Mouse (Mus musculus) spleen, adult 18-20 months (tissue): ENCODE data around the gene Dbf4.

Experiments
- DNase-seq, 2 experiments: peaks; one replicate each; pipeline ENCODE4 v3.0.0; 2022; ENCODE audit warnings: mixed read lengths in 2 of 2

Dbf4 gene

GRCm38 (mm10) chr5:8422157-8422931 is at the start of gene Dbf4, which contains the start of gene Slc25a40:
Gene Dbf4, minus strand, starts transcription at chr5:8422716.
Gene Slc25a40, plus strand, starts transcription at chr5:8422850.
- peak; percentile 90 to 95 for DNase-seq

DNA sequence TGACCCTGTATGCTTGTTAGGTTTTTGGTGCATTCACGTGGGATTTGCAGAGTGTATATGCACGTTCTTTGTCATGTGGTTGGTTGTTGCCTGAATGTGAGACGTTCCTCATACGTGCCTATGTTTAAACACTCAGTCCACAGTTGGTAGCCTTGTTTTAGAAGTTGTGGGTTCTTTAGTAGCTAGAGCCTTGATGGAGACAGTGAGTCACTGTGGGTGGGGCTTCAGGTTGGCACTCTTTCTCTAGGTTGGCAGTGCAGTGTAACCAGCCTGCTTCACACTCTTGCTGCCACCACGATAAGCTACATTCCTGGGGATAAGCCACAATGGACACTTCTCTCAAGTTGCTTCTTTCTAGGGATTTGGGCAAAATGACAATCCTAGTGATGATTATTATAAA is 34.0 kb upstream of the Dbf4 start:
- no peak for DNase-seq

DNA sequence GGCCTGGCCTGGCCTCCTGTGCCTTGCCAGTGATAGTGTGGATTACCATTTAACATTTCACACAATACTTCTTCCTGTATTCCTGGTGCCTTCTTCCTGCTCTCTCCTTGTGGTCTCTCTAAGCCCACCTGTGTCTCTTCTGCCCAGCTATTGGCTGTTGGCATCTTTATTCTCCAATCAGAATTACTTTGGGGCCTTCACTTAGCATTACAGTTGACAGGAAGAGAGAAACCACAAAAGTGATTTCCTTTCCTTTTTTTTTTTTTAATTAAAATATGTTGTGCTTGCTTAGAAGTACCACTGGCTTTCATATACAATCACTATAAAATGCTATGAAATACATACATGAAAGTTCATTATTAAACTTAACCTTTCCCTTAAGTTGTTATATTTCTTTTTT is 33.0 kb upstream of the Dbf4 start:
- no peak for DNase-seq

DNA sequence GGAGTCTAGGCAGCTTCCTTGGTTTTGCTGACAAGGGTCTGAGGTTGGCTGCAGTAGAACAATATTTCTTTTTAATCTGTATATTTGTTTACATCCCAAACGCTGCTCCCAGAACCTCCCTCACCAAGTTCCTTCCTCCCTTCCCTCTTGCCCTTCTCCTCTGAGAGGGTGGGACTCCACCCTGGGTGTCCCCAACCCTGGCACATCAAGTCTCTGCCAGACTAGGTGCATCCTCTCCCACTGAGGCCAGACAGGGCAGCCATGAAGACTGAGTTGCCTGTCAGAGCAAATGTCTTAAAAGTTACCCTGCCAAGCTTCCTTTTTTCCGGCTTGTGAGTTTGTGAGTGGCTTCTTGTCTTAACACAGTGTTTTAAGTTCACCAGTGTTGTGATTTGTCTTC is 16.6 kb upstream of the Dbf4 start:
- no peak for DNase-seq

DNA sequence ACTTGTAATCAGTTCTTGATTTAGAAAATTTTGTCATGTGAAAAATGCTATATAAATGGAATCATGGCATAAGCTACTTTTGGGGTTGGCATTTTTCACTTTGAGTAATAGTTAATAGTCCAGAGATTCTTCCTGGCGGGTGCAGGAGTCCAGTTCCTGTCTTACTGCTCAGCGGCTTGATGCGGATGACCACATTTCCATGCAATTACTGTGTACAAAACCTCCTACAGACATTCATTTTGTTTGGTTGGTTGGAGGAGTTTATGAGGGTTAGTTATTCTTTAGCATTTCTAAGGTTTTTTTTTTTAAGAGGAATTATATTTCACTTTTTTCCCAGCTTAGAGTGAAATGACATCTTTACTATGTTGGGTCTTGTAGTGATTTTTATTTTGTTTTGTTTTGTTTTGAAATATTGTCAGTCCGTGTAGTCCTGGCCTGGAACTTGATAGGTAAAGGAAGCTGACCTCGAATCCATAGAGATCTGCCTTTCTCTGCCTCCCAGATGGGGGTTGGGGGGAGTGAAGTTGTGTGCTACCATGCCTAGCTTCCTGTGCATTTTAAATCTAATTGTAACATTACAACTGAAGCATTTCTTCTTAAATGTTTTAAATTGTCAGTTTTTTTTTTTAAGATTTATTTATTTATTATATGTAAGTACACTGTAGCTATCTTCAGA is 15.1 kb upstream of the Dbf4 start:
- no peak for DNase-seq

DNA sequence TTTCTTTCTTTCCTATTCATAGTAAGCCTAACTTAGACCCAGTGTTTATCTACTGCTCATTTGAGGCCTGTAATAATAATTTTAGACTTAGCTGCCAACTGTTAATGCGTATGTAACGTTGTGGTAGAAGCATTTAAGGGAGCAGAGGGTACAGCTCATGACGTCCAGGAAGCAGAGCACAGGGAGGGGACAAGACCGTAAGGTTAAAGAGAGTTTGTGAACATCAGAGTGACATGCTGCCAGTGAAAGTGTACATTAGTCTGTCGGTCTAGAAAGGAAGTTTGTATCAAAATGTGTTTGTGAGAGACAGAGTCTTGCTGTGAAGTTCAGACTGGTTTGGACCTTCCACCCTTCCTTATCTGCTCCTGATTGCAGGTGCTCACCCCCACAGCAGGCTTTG is 3.4 kb upstream of the Dbf4 start:
- DNase-seq: no peak

DNA sequence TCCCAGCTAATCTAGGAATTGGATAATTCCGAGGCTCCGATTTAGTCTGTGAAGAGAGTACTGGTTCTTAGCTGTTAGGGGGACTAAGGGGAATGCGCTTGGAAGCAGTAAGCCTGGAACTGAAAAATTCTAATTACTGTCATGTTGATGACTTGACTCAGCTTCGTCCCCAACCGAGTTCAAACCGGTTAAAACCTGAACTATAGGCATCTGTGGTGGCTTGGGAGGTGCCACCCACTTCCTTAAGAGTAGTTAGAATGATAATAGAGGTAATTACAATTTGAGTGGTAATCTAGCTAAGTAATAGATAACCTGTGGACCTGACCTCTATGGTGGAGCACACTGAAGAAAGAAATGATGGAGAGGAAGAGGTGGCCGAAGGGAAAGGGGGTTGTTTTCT is 1.6 kb upstream of the Dbf4 start:
- DNase-seq: no peak

DNA sequence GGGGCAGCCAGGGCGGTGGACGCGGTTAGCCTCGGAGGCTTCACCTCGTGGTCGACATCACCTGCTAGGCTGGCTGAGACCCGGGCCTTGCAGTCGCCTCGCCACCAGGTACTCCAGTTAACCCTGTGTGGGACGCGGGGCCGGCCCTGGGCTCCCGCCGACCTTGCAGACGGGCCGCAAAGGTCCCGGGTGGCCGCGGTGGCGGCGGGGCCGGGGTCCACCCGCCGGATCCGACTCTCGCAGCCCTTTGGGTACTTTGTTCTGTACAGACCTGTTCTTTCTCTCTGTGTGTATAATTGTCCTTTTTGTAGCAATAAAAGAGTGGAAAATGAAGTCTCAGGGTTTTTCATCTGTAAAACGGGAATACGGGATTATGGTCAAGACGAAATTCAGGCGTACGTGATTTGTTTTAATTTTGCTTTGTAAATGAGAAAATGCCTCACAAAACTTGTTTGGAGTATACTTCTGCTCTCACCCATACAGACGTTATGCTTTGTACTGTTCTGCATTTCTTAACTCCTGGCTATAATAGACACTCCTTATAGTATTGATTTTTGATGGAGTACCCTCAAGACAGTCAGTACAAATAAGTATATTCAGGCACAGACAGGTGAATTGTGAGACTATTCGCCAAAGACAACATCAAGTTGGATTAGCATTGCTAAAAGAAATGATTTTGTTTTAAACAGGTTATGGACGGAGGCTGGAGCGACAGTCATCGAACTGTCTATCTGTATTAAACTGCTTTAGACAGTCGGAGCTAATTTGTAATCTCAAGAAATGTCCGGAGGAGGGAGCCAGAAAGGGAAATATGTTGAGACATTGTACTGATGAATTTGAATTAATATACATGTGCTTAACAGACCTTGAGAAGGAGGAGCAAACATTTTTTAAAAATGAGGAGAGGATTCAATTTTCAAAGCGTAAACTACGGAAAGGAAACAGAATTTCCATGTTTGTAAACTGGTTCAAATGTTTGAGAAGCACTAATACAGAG is 714 bp upstream of the Dbf4 start:
- DNase-seq: no peak

DNA sequence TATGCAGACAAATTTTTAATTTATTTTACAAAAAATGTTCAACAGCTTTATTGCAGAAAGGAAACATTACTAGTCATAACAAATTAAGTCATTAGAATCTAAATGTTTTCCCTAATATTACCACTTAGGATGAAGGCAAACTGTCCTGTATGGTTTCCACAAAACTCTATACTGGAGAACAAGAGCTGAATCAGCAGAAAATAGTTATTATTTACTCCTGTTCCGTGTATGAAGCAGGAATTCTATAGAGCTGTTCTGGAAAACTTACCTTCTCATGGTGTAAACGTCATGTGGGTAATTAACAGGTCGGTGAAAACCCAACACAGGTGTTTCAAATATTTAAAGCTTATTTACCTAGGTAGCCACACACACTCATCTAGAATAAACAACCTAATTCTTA is 1.1 kb downstream of the Dbf4 start:
- DNase-seq: no peak

DNA sequence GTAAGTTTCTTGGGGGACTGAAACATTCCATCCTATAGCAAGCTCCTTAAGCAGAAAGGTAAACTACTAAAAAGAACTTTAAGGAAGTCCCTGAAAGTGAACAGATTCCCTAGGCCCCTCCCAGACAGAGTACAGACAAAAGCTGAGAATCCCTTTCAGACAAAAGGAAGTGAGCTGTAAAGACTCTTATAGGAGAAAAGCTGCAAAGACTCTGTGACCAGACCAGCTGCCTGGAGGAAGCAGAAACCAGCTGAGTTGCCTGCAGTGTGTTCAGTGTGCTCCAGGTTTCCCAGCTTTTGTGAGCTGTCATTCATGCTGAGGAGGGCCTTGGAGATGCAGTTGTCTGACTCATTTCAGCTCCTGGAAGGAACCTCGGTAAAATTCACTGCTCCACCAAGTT is 5.1 kb downstream of the Dbf4 start:
- DNase-seq: no peak

DNA sequence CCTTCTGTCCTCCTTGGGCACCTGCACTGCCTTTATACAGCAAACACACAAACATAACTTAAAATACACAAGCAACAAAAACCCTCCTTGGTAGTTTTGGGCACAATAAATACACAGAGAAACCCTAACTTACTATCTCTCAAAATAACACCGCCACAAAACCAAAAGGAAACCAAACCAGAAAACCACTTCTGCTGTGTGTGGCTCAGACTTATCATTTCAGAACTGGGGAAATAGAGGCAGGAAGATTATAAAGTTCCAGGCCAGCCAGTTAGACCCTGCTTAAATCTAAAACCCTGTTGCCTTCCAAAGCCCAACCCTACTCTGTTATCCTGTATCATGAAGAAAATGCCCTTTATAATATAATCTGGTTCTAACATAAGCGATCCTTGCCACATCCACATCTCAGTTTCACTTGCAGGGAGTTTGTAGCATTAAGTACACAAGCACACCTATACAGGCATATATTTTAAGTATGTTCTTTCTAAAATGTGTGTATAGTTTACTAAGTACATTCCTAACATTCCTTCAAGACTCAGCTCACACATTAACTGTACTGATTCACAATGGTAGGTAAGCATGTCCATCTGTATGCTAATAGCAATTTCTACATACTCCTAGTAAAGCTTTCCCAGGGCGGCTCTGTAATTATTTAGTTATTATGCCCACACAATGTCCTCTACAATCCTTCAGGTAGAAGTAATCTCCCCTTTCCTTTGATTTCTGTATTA is 5.7 kb downstream of the Dbf4 start:
- DNase-seq: no peak

GRCm38 (mm10) chr5:8408746-8409145 is 13.8 kb downstream of the Dbf4 start:
- no peak for DNase-seq

DNA sequence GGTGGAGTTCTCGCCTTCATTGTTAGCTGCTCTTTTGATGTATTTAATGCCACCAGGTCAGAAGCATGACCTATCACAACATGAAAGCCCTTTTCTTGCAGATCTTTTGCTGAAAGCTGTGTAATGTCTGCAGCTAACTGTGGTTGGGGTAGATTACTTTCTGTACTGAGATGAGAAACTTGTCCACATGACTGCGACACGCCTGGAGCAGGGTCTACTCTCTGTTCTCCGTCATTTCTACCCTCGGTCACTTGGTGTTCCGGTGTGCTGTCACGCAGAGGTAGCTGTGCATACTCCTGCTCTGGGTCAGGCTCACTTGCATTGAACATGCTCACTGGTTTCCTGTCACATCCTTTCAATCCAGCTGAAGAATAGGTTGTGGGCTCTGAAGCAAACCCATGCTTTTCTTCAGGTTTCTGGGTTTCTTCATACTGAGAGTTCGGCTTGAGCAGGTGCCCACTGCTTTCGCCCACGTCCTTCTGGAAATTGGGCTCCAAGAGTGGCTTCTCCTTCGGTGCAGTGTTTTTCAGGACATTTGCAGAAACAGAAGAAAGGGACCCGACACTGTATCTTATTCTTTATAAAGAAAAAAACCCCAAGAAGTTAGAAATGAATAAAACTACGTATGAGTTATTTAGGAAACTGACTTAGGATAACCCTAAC is 24.8 kb downstream of the Dbf4 start:
- no peak for DNase-seq

DNA sequence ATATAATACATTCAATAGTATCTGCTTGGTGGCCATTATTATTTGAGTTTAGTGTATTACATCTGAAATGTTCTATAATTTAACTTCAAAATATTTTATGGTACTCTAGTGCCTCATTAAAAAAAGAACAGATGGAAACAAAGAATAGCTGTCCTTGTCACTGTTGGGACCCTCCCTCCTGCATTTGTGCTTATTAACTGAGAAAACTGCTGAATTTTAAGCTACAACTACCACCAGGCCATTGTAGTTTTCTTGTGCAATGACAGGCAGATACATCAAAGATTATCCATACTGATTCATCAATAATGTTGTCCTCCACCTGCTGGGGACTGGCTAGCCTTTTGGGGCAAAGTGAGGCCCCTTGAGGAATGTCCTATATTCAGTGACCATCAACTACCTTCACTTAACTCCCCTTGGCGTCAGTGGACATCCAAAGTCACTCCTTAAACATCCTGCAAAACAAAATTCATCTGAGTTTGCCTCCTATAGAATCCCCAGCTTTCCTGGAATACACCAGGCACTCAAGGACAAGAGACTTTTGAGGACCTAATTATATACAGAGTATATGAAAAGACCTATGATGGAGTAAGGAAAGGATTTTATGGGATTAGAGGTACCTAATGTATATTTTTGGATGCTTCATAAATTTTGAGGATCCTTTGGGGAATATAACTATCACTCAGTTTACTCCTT is 28.5 kb downstream of the Dbf4 start:
- no peak for DNase-seq

DNA sequence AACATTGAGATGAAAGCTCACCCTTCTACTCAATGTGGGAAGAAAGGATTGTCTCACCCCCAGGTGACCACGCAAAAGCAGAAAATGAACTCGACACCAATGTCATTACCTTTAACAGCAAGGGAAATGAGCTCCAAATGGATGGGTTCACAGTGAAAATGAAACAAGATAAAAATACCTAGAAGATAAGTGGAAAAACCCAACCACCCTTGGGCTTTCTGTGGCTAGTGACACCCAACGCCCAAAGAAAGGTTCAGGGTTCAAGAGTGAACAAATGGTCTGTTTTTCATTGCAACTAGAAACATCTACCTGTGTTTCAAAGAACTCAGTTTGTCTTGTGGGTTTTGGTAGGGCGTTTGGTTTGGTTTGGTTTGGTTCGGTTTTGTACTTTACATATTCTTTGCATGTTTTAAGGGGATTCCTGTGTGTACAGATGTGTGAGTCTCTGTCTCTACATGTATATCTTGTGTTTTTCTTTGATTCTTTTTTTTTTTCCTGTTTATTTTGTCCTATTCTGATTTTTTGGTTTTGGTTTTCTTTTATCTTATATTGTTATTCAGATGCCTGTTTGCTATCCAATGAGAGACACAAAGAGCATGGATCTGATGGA is 48.1 kb downstream of the Dbf4 start:
- DNase-seq: no peak

DNA sequence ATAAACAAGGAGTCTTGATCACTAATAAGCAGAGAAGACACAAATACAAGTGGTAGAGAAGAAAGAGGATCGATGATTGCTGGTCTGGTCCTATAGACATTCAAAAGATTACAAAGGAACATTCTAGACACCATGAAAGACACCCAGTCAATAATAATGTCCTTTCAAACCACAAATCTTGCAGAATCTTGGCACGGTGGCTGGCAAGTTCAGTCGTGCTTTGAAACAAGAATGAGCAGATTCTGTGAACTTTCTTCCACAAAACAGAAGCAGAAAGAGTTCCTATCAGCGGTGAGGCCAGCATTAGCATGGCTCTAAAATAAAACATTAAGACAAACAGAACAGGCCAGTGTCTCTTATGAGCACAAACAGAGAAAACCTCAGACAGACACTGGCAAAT is 49.1 kb downstream of the Dbf4 start:
- no peak for DNase-seq

GRCm38 (mm10) chr5:8368781-8369180 is 53.7 kb downstream of the Dbf4 start:
- DNase-seq: no peak

GRCm38 (mm10) chr5:8368328-8368692 is 54.2 kb downstream of the Dbf4 start:
- DNase-seq: no peak

DNA sequence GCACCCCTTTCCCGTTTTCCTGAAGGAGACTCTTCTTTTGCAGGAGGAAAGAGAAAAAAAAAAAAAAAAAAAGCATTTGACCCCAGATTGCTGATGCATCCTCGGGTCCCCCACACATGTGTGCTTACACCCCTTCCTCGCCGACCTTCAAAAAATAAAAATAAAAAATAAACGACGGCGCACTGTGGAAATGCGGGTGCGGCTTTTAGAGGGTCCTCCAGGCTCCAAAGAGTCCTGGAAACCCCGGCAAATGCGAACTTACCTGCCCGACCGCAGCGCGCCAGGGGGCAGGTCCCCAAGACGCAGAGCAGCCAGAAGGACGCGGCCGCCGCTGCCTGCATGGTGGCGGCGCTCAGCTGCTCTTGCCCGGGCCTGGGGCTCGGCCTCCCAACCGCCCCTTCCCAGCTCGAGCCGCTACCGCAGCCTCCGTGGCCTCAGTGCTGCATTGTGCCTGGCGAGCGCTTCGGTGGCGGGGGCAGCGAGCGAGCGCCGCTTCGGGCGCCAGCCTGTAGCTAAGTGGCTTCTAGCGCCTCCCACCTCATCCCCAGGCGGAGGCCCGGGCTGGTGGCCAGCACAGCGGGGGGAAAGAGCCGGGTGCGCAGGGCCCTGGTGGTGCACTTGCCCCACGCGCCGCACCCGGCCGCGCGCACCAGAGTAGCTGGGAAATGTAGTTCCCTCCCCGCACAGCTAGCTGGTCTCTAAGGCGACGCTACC is 54.7 kb downstream of the Dbf4 start, which contains the start of gene Adam22:
Gene Adam22, minus strand, starts transcription at position 547 of the 714 bp plus-strand sequence.
- DNase-seq: peak; percentile 7 to 13
